Mouse (Mus musculus): ENCODE results near the gene Sms.

DNA sequence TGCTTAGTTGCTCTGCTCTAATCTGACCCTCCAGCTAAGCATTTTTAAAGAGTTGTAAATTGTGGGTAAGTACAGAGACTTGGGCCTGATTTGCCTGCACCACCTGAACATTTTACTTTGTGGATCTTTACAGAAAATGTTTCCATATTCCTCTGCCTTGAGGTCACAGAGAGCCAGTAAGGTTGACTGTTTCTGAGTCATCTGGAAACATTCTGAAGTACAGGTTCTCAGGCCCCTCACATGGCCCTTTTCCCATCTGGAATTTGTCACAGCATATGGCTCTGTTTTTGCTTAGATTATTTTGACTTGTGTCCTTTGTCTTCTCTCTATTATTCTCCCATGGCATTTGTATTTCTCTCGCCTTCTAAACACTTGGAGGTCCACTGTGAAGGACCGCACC lies 10.2 kb downstream of the Sms start:
- TF ChIP-seq CTCF (conservative IDR thresholded peaks at IDR 0.05; ENCODE audit: low read length) (no peak), NANOG (IDR thresholded peaks at IDR 0.05; ENCODE audit: borderline replicate concordance, low read length) (no peak), POU5F1 (IDR thresholded peaks at IDR 0.05; ENCODE audit: borderline replicate concordance, low read length) (no peak)

All from E14TG2a.4 (cell line).